Mouse (Mus musculus) bone marrow, adult 2 months (tissue): ENCODE data around the gene Phf12.

Experiments
- CTCF ChIP-seq: fragments of 200-500 bp; IDR thresholded peaks from 2 replicates; pipeline ENCODE4 v1.5.1; 2011; ENCODE audit warnings: low read length, control low read depth; ENCODE audit not compliant: control insufficient read depth, insufficient read depth
- POLR2A ChIP-seq: fragments of 200-500 bp; IDR thresholded peaks from 2 replicates; pipeline ENCODE4 v1.6.1; 2011; ENCODE audit warnings: low read depth, mild to moderate bottlenecking, control low read depth, low read length, borderline replicate concordance; ENCODE audit not compliant: control insufficient read depth

- TF ChIP-seq POLR2A: no peak
- no peak for TF ChIP-seq CTCF
These were observed 34.7 kb upstream of the Phf12 start for GRCm38 (mm10) chr11:77947860-77948259.
